Mouse (Mus musculus) forebrain, embryonic 16.5 days (tissue): ENCODE data around the gene Brd2. TPM values are rescaled to one million over a fixed set of nuclear protein-coding genes. Genes with fewer than 3 reads are reported as not detected.

Experiments
- ATAC-seq: fragments of 200-750 bp; cut with Nextera tagmentation; 2 replicates; pipeline ENCODE4 v1.8.0; 2017; ENCODE audit warnings: mild to moderate bottlenecking, moderate library complexity
- H3K27ac ChIP-seq: fragments of 300-500 bp; sonication (generic); 2 replicates; pipeline ENCODE4 v1.5.1; 2014; ENCODE audit warnings: low read length, control low read depth
- H3K27me3 ChIP-seq: fragments of 300-500 bp; sonication (generic); replicated peaks from 2 replicates; pipeline ENCODE4 v1.6.1; 2014; ENCODE audit warnings: low read length; ENCODE audit not compliant: control insufficient read depth, insufficient read depth
- H3K36me3 ChIP-seq: fragments of 300-500 bp; sonication (generic); 2 replicates; pipeline ENCODE4 v1.6.1; 2014; ENCODE audit not compliant: control insufficient read depth, insufficient read depth
- H3K4me1 ChIP-seq: fragments of 300-500 bp; sonication (generic); replicated peaks from 2 replicates; pipeline ENCODE4 v1.6.1; 2014; ENCODE audit warnings: low read length; ENCODE audit not compliant: control insufficient read depth, insufficient read depth
- H3K4me2 ChIP-seq: fragments of 300-500 bp; sonication (generic); 2 replicates; pipeline ENCODE4 v1.6.1; 2014; ENCODE audit warnings: mild to moderate bottlenecking, low read length, control low read depth
- H3K4me3 ChIP-seq: fragments of 300-500 bp; sonication (generic); replicated peaks from 2 replicates; pipeline ENCODE4 v1.5.1; 2014; ENCODE audit warnings: mild to moderate bottlenecking, low read length, control low read depth
- H3K9ac ChIP-seq: fragments of 300-500 bp; sonication (generic); replicated peaks from 2 replicates; pipeline ENCODE4 v1.6.1; 2014; ENCODE audit warnings: low read depth, low read length, control low read depth
- H3K9me3 ChIP-seq: fragments of 300-500 bp; sonication (generic); 2 replicates; pipeline ENCODE4 v1.6.1; 2016; ENCODE audit warnings: low read length; ENCODE audit not compliant: control insufficient read depth
- WGBS: fragments of 180-500 bp; shearing (Covaris S2); extraction: QIAGEN DNeasy Blood & Tissue Kit; methylation state at CpG from one replicate; pipeline ENCODE4 v1.1.7; 2014; 5-methylcytosine and 5-hydroxymethylcytosine counted together
- polyA plus RNA-seq: library from polyadenylated mRNA; unstranded; fragments of >200 nt; fragmentation: Nextera tagmentation; extraction: Ambion mirVana; gene quantifications from 2 replicates; pipeline ENCODE4 v1.2.1, GENCODE M21; 2015

Brd2 gene
- 130 and 132 TPM in 2 replicates for polyA plus RNA-seq

- ATAC-seq: peak; percentile 43
- Histone ChIP-seq H3K9ac (peak within 1 kb of the TSS; percentile 97), H3K27ac (peak within 1 kb of the TSS; percentile 99), H3K4me1 (peaks cover 18% of the 10 kb centered on the region), H3K27me3 (no peaks in the 10 kb centered on the region), H3K9me3 (no peaks in the 10 kb centered on the region), H3K4me2 (peak within 1 kb of the TSS; percentile 92), H3K36me3 (0 out of 2 replicates have a peak, but pooled peaks cover 2% of the 10 kb centered on the region), H3K4me3 (peak within 1 kb of the TSS; percentile 85)
- WGBS: under 1% methylated on average over 71 of the region's 75 CpGs
Observed at GRCm38 (mm10) chr17:34122188-34122984, at the start of gene Brd2. Gene Brd2 (minus strand): TSS chr17:34122634.

GRCm38 (mm10) chr17:34170877-34171498 lies 48.6 kb upstream of the Brd2 start:
- 42% methylated on average over 13 of the region's 13 CpGs for WGBS
- Histone ChIP-seq H3K4me3 (no peak overlapping the region), H3K9me3 (peaks cover 5% of the 10 kb centered on the region; the same call in 1 of the 2 replicates), H3K27me3 (no peaks in the 10 kb centered on the region; the same call in 1 of the 2 replicates), H3K36me3 (no peaks in the 10 kb centered on the region), H3K4me1 (no peaks in the 10 kb centered on the region), H3K4me2 (no peak overlapping the region), H3K9ac (no peak overlapping the region), H3K27ac (no peak overlapping the region)
- ATAC-seq: no peak

GRCm38 (mm10) chr17:34170487-34170876 lies 48.0 kb upstream of the Brd2 start:
- no peaks in the 10 kb centered on the region for H3K4me1 ChIP-seq
- H3K9ac ChIP-seq: no peak overlapping the region
- H3K27me3 ChIP-seq: no peaks in the 10 kb centered on the region; the same call in 1 of the 2 replicates
- no peak overlapping the region for H3K4me2 ChIP-seq
- 30% methylated on average over 4 of the region's 4 CpGs for WGBS
- H3K9me3 ChIP-seq: peaks cover 5% of the 10 kb centered on the region; the same call in 1 of the 2 replicates
- H3K36me3 ChIP-seq: no peaks in the 10 kb centered on the region
- no peak overlapping the region for H3K4me3 ChIP-seq
- no peak for ATAC-seq
- H3K27ac ChIP-seq: no peak overlapping the region

GRCm38 (mm10) chr17:34169279-34169678 lies 46.8 kb upstream of the Brd2 start:
- WGBS: 2% methylated on average over 2 of the region's 2 CpGs
- Histone ChIP-seq H3K36me3 (no peaks in the 10 kb centered on the region), H3K27me3 (no peaks in the 10 kb centered on the region; the same call in 1 of the 2 replicates), H3K4me2 (no peak overlapping the region), H3K4me1 (no peaks in the 10 kb centered on the region), H3K9ac (no peak overlapping the region), H3K9me3 (peaks cover 5% of the 10 kb centered on the region; the same call in 1 of the 2 replicates), H3K4me3 (no peak overlapping the region), H3K27ac (no peak overlapping the region)
- no peak for ATAC-seq

GRCm38 (mm10) chr17:34165033-34165730 lies 42.7 kb upstream of the Brd2 start:
- H3K4me2 ChIP-seq: no peak overlapping the region
- no peak overlapping the region for H3K4me3 ChIP-seq
- no peak overlapping the region for H3K27ac ChIP-seq
- H3K9ac ChIP-seq: no peak overlapping the region
- no peaks in the 10 kb centered on the region for H3K9me3 ChIP-seq
- H3K27me3 ChIP-seq: no peaks in the 10 kb centered on the region
- WGBS: 88% methylated on average over 6 of the region's 6 CpGs
- no peaks in the 10 kb centered on the region for H3K36me3 ChIP-seq
- no peaks in the 10 kb centered on the region for H3K4me1 ChIP-seq
- no peak for ATAC-seq

- Histone ChIP-seq H3K27ac (no peak overlapping the region), H3K27me3 (no peaks in the 10 kb centered on the region), H3K9ac (no peak overlapping the region), H3K9me3 (no peaks in the 10 kb centered on the region), H3K36me3 (no peaks in the 10 kb centered on the region), H3K4me3 (no peak overlapping the region), H3K4me2 (no peak overlapping the region), H3K4me1 (no peaks in the 10 kb centered on the region)
- 43% methylated on average over 9 of the region's 9 CpGs for WGBS
- ATAC-seq: no peak
Observed at GRCm38 (mm10) chr17:34164202-34164895, 41.9 kb upstream of the Brd2 start.

GRCm38 (mm10) chr17:34155534-34155933 lies 33.1 kb upstream of the Brd2 start:
- no peak for ATAC-seq
- no peak overlapping the region for H3K4me3 ChIP-seq
- no peaks in the 10 kb centered on the region for H3K9me3 ChIP-seq
- H3K27ac ChIP-seq: no peak overlapping the region
- no peaks in the 10 kb centered on the region for H3K27me3 ChIP-seq
- H3K36me3 ChIP-seq: no peaks in the 10 kb centered on the region
- H3K4me2 ChIP-seq: no peak overlapping the region
- WGBS: 58% methylated on average over 5 of the region's 5 CpGs
- H3K4me1 ChIP-seq: no peaks in the 10 kb centered on the region
- H3K9ac ChIP-seq: no peak overlapping the region

- H3K27ac ChIP-seq: no peak within 1 kb of the TSS
- H3K4me3 ChIP-seq: no peak within 1 kb of the TSS
- H3K27me3 ChIP-seq: no peaks in the 10 kb centered on the region
- no peaks in the 10 kb centered on the region for H3K4me1 ChIP-seq
- no peak for ATAC-seq
- no peak within 1 kb of the TSS for H3K9ac ChIP-seq
- 66% methylated on average over 4 of the region's 4 CpGs for WGBS
- no peaks in the 10 kb centered on the region for H3K9me3 ChIP-seq
- no peak within 1 kb of the TSS for H3K4me2 ChIP-seq
- H3K36me3 ChIP-seq: no peaks in the 10 kb centered on the region
Observed at GRCm38 (mm10) chr17:34152923-34153322, 30.5 kb upstream of the Brd2 start, which contains the start of gene H2-DMb1. Gene H2-DMb1 (plus strand): TSS chr17:34153072.
